Mouse (Mus musculus) retina, postnatal 1 day (tissue): ENCODE data around the gene Lrfn4.
"Not testable (repeated sequence)": the region's sequence is repeated elsewhere in the genome, so short reads cannot be mapped to it uniquely, and the experiment has no call there.

Experiments
- DNase-seq: peaks from one replicate; pipeline ENCODE4 v3.0.0-alpha.2; 2012

The Lrfn4 gene

GRCm38 (mm10) chr19:4608511-4608910 lies 7.0 kb downstream of the Lrfn4 start:
- no peak for DNase-seq

GRCm38 (mm10) chr19:4607406-4607805 lies 8.1 kb downstream of the Lrfn4 start:
- DNase-seq: no peak

- DNase-seq: no peak
These were observed 9.8 kb downstream of the Lrfn4 start for GRCm38 (mm10) chr19:4605654-4606053.

GRCm38 (mm10) chr19:4603801-4604723 lies 11.4 kb downstream of the Lrfn4 start:
- DNase-seq: peak; percentile 62

GRCm38 (mm10) chr19:4602459-4602858 lies 13.0 kb downstream of the Lrfn4 start:
- DNase-seq: no peak

- no peak for DNase-seq
These were observed 19.4 kb downstream of the Lrfn4 start for GRCm38 (mm10) chr19:4596071-4596470.

GRCm38 (mm10) chr19:4593792-4594522 lies 21.5 kb downstream of the Lrfn4 start:
- DNase-seq: no peak

GRCm38 (mm10) chr19:4590025-4590424 lies 25.4 kb downstream of the Lrfn4 start:
- DNase-seq: no peak

GRCm38 (mm10) chr19:4589081-4589480 lies 26.4 kb downstream of the Lrfn4 start:
- DNase-seq: peak; percentile 22

GRCm38 (mm10) chr19:4588430-4588829 lies 27.0 kb downstream of the Lrfn4 start:
- DNase-seq: no peak

GRCm38 (mm10) chr19:4587426-4587825 lies 28.0 kb downstream of the Lrfn4 start:
- DNase-seq: no peak

GRCm38 (mm10) chr19:4586783-4587182 lies 28.7 kb downstream of the Lrfn4 start:
- not testable (repeated sequence) for DNase-seq

GRCm38 (mm10) chr19:4583856-4584255 lies 31.6 kb downstream of the Lrfn4 start:
- DNase-seq: no peak

GRCm38 (mm10) chr19:4579296-4579695 lies 36.2 kb downstream of the Lrfn4 start:
- DNase-seq: no peak

GRCm38 (mm10) chr19:4578799-4579198 lies 36.7 kb downstream of the Lrfn4 start:
- DNase-seq: peak; percentile 36

GRCm38 (mm10) chr19:4573241-4573640 lies 42.2 kb downstream of the Lrfn4 start:
- no peak for DNase-seq

GRCm38 (mm10) chr19:4572467-4572866 lies 43.0 kb downstream of the Lrfn4 start:
- DNase-seq: no peak

GRCm38 (mm10) chr19:4572061-4572460 lies 43.4 kb downstream of the Lrfn4 start:
- DNase-seq: no peak

GRCm38 (mm10) chr19:4571658-4572057 lies 43.8 kb downstream of the Lrfn4 start:
- no peak for DNase-seq

- DNase-seq: no peak
These were observed 44.7 kb downstream of the Lrfn4 start for GRCm38 (mm10) chr19:4570815-4571214.

GRCm38 (mm10) chr19:4570237-4570613 lies 45.2 kb downstream of the Lrfn4 start:
- no peak for DNase-seq

GRCm38 (mm10) chr19:4569356-4570236 lies 45.9 kb downstream of the Lrfn4 start:
- no peak for DNase-seq

- no peak for DNase-seq
These were observed 46.6 kb downstream of the Lrfn4 start for GRCm38 (mm10) chr19:4568832-4569231.
